Mouse (Mus musculus) left cerebral cortex, postnatal 10 days (tissue): ENCODE measurements at regions not wholly inside any gene's neighbourhood (a gene's known extent, or its start where the extent isn't known, plus 50 kb on each side); places are given as distances from the start of the nearest gene placed in this dataset.

Experiments used
- DNase-seq, 2 experiments: peaks; one replicate each; pipeline ENCODE4 v3.0.0; 2021 to 2022; ENCODE audit warnings: low spot score in 2 of 2, mixed read lengths in 1 of 2; ENCODE audit errors: extremely low spot score in 1 of 2
- intact Hi-C: fragments of 180-260 bp; cut with DNase I; formaldehyde crosslinking; loops from one replicate; pipeline ENCODE4 v1.15.1; 2025

- intact Hi-C loops, result no loop called here
- no peak for DNase-seq
These were observed 165.7 kb upstream of the 4930447F04Rik start for GRCm38 (mm10) chrX:66469442-66470311.

- no peak for DNase-seq
- intact Hi-C loops, result no loop called here
These were observed 161.0 kb upstream of the 4930447F04Rik start for GRCm38 (mm10) chrX:66464985-66465384.

- intact Hi-C loops, result no loop called here
- DNase-seq, result peak in 1 of 2 experiments; percentile 6
These were observed 157.5 kb upstream of the 4930447F04Rik start for GRCm38 (mm10) chrX:66461459-66462001.
